Mouse (Mus musculus): ENCODE data around the gene Vmn2r35. TPM values are rescaled to one million over a fixed set of nuclear protein-coding genes. Genes with fewer than 3 reads are reported as not detected.

Gene Vmn2r35
- polyA plus RNA-seq (2015; fragmentation: Nextera tagmentation; extraction: Ambion mirVana) = not detected in 2 replicates

GRCm38 (mm10) chr7:7819767-7820166 is at the start of gene Vmn2r35:
Gene Vmn2r35 (minus strand): TSS chr7:7819867.

Other genes with a start within 250 kb of the Vmn2r35 start
- not detected in 2 replicates for gene Vmn2r34, start 130.4 kb downstream of the Vmn2r35 start, polyA plus RNA-seq (2015; fragmentation: Nextera tagmentation; extraction: Ambion mirVana)
- gene Vmn2r36, start 82.6 kb upstream of the Vmn2r35 start, polyA plus RNA-seq (2015; fragmentation: Nextera tagmentation; extraction: Ambion mirVana) = not detected in 2 replicates